Mouse (Mus musculus) intestine, embryonic 16.5 days (tissue): ENCODE data around the gene Herc3. TPM values are rescaled to one million over a fixed set of nuclear protein-coding genes. Genes with fewer than 3 reads are reported as not detected.

Source experiments
- ATAC-seq: fragments of 200-750 bp; cut with Nextera tagmentation; 2 replicates; pipeline ENCODE4 v1.8.0; 2017; ENCODE audit warnings: moderate TSS enrichment, moderate library complexity
- H3K27ac ChIP-seq: fragments of 300-500 bp; sonication (generic); 2 replicates; pipeline ENCODE4 v1.5.1; 2014; ENCODE audit warnings: mild to moderate bottlenecking, low read length
- H3K27me3 ChIP-seq: fragments of 300-500 bp; sonication (generic); replicated peaks from 2 replicates; pipeline ENCODE4 v1.6.1; 2014; ENCODE audit warnings: low read length, control low read depth, mixed read lengths; ENCODE audit not compliant: control insufficient read depth, insufficient read depth
- H3K36me3 ChIP-seq: fragments of 300-500 bp; sonication (generic); 2 replicates; pipeline ENCODE4 v1.6.1; 2014; ENCODE audit warnings: low read length, control low read depth; ENCODE audit not compliant: control insufficient read depth, insufficient read depth
- H3K4me1 ChIP-seq: fragments of 300-500 bp; sonication (generic); 2 replicates; pipeline ENCODE4 v1.6.1; 2014; ENCODE audit warnings: low read length, control low read depth, mixed read lengths; ENCODE audit not compliant: control insufficient read depth, insufficient read depth
- H3K4me2 ChIP-seq: fragments of 300-500 bp; sonication (generic); 2 replicates; pipeline ENCODE4 v1.6.1; 2014; ENCODE audit warnings: low read depth, low read length, control low read depth
- H3K4me3 ChIP-seq: fragments of 300-500 bp; sonication (generic); 2 replicates; pipeline ENCODE4 v1.5.1; 2014; ENCODE audit warnings: mild to moderate bottlenecking, low read length
- H3K9ac ChIP-seq: fragments of 300-500 bp; sonication (generic); 2 replicates; pipeline ENCODE4 v1.6.1; 2014; ENCODE audit warnings: low read depth, low read length
- H3K9me3 ChIP-seq: fragments of 300-500 bp; sonication (generic); 2 replicates; pipeline ENCODE4 v1.6.1; 2016; ENCODE audit warnings: low read length, control low read depth; ENCODE audit not compliant: control insufficient read depth
- WGBS: fragments of 180-500 bp; shearing (Covaris S2); extraction: QIAGEN DNeasy Blood & Tissue Kit; methylation state at CpG from one replicate; pipeline ENCODE4 v1.1.7; 2014; 5-methylcytosine and 5-hydroxymethylcytosine counted together
- polyA plus RNA-seq: library from polyadenylated mRNA; unstranded; fragments of >200 nt; fragmentation: Nextera tagmentation; extraction: Ambion mirVana; gene quantifications from 2 replicates; pipeline ENCODE4 v1.2.1, GENCODE M21; 2015

Gene Herc3
- polyA plus RNA-seq, 1 experiment from 2014 or later = 13.4 TPM

DNA sequence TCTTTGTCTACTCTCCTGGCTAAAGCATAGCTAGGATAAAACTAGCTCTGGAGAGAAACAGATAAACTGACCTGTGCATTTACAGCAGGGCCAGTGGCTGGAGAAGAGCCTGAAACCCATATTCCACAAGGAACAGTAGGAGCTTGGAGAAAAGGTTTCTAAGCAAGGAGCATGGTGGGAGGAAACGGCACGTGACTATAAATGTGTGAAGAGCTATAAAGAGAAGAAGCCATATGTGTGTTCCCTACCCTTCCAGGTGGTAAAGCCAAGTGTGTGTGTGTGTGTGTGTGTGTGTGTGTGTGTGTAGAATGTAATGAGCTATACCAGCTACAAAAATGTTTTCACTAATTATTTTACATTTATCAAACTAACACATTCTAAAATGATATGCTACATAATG is 111.0 kb downstream of the Herc3 start:
- Histone ChIP-seq H3K4me2 (no peak overlapping the region), H3K27me3 (no peaks in the 10 kb centered on the region), H3K36me3 (no peaks in the 10 kb centered on the region), H3K9me3 (no peaks in the 10 kb centered on the region), H3K4me1 (no peaks in the 10 kb centered on the region), H3K4me3 (no peak overlapping the region), H3K27ac (no peak overlapping the region), H3K9ac (no peak overlapping the region)
- 88% methylated on average over 2 of the region's 2 CpGs for WGBS
- ATAC-seq = no peak

DNA sequence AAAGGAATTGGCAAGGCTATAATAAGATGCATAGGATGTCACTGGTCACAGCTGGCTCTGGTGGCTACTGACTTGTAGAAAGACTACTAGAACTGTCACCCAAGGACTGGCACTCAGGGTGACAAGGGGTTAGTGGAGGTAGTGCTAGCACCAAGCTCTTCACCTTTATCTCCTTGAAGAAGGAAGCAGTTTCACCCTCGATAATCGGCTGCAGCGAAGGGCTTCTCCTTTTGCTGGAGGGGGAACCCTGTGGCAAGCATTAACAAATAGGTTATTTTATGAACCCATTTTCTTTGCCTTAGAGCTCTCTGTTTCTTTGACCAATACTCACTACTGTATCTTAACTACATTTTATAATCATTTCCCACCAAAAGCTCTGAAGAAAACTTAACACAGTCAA is 112.7 kb downstream of the Herc3 start:
- no peaks in the 10 kb centered on the region for H3K27me3 ChIP-seq
- no peak overlapping the region for H3K27ac ChIP-seq
- no peak overlapping the region for H3K4me3 ChIP-seq
- H3K9ac ChIP-seq = no peak overlapping the region
- ATAC-seq = no peak
- H3K4me2 ChIP-seq = no peak overlapping the region
- WGBS = 89% methylated on average over 3 of the region's 3 CpGs
- H3K36me3 ChIP-seq = no peaks in the 10 kb centered on the region
- H3K9me3 ChIP-seq = no peaks in the 10 kb centered on the region
- no peaks in the 10 kb centered on the region for H3K4me1 ChIP-seq

DNA sequence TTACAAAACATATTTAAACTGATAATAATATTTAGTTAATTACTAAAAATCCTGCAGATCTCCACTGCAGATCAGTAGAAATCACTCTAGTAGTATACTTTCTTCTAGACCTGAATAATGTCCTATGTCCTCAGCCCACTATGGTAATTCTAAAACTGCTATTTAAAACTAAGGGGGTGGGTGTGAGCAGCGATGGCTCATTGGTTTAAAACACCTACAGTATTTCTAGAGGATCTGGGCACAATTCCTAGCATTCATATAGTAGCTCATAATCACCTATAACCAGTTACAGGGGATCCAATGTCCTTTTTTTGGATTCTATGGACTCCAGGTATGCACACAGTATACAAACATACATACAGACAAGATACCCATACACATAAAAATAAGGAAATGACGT is 115.0 kb downstream of the Herc3 start:
- H3K9ac ChIP-seq = no peak overlapping the region
- 67% methylated on average over 2 of the region's 2 CpGs for WGBS
- H3K4me1 ChIP-seq = no peaks in the 10 kb centered on the region
- ATAC-seq = no peak
- no peaks in the 10 kb centered on the region for H3K9me3 ChIP-seq
- no peaks in the 10 kb centered on the region for H3K36me3 ChIP-seq
- H3K4me3 ChIP-seq = no peak overlapping the region
- H3K27me3 ChIP-seq = no peaks in the 10 kb centered on the region
- H3K4me2 ChIP-seq = no peak overlapping the region
- no peak overlapping the region for H3K27ac ChIP-seq

DNA sequence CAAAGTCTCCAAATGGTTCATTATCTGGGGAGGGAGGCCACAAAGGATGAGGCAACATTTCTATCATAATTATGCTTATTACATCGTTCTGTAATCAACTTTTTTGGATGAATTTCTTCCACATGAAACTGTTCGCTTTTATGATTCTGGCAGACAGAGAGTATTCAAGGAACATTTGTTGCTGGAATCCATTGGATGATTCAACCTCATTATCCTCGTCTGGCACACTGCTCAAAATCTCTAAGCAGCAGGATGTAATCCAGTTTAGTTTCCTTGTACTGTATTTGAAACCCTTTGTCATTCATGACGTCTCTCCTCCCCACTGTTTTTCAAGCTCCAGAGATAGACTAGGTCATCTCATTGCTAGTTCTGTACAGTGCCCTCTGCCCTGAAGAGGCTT is 115.6 kb downstream of the Herc3 start:
- Histone ChIP-seq H3K9me3 (no peaks in the 10 kb centered on the region), H3K4me2 (no peak overlapping the region), H3K36me3 (no peaks in the 10 kb centered on the region), H3K4me3 (no peak overlapping the region), H3K4me1 (no peaks in the 10 kb centered on the region), H3K27ac (no peak overlapping the region), H3K27me3 (no peaks in the 10 kb centered on the region), H3K9ac (no peak overlapping the region)
- WGBS = 78% methylated on average over 4 of the region's 4 CpGs
- no peak for ATAC-seq

DNA sequence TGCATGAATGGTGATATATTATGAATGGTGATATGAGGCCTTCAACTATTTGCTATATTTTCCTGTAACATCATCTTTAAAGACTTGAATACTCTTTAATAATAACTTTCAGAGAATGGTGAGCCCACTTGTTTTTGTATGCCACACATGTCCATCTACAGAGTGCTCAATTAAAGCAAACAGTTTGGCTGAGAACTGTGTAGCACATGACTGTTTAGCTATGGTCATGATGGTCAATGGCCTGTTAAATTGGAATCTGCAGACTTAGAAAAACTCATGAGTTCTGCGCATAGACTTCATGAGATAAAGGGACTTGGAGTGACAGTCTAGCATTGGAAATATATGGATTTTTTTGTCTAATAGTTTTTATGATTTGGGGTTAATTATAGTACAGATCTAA is 119.1 kb downstream of the Herc3 start:
- Histone ChIP-seq H3K27me3 (no peaks in the 10 kb centered on the region), H3K4me3 (no peak overlapping the region), H3K36me3 (peaks cover 5% of the 10 kb centered on the region; the same call in 1 of the 2 replicates), H3K4me2 (no peak overlapping the region), H3K9me3 (no peaks in the 10 kb centered on the region), H3K4me1 (no peaks in the 10 kb centered on the region), H3K9ac (no peak overlapping the region), H3K27ac (no peak overlapping the region)
- no peak for ATAC-seq
- WGBS = 93% methylated on average over 1 of the region's 1 CpGs

DNA sequence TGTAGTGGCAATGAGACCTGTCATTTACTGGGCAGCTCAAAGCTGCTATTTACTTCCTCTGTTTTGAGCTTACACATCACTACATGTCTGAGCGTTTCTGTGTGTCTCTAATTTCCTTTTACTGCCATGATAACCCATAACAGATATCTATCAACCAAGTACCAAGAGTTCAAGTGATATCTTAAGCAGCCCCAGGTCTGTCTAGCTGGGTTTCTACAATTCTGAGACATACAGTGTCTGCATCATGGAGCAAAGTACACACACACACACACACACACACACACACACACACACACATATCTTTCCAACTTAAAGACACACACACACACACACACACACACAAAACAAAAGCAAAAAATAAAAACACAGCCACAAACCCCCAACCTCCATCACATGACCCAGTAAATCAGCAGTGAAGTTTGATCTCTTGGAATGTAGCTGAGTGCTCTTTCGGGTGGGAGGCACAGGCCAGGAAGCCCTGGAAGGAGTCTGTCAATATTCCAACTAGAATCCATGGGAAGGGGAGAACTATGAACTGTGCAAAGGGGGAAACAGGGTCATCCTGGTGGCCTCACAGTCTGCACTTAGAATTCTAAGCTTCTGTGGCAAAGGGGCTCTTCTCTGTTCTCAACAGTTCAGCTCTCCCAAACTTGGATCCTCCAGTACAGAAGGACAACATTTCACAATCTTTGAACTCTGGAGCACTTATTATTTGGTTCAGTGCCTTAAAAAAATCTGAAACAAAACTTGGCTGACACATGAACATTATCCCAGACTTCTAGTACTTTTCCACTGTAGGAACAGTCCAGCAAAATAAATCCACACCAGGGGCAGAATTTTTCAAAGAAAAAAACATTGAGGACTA is 120.1 kb downstream of the Herc3 start:
- H3K9me3 ChIP-seq = no peaks in the 10 kb centered on the region
- peak; percentile 87 for ATAC-seq
- 47% methylated on average over 2 of the region's 2 CpGs for WGBS
- H3K9ac ChIP-seq = no peak overlapping the region
- peaks cover 5% of the 10 kb centered on the region; the same call in 1 of the 2 replicates for H3K36me3 ChIP-seq
- H3K4me1 ChIP-seq = no peaks in the 10 kb centered on the region
- no peak overlapping the region for H3K4me3 ChIP-seq
- no peaks in the 10 kb centered on the region for H3K27me3 ChIP-seq
- H3K27ac ChIP-seq = peak overlapping the region; percentile 68
- H3K4me2 ChIP-seq = no peak overlapping the region

DNA sequence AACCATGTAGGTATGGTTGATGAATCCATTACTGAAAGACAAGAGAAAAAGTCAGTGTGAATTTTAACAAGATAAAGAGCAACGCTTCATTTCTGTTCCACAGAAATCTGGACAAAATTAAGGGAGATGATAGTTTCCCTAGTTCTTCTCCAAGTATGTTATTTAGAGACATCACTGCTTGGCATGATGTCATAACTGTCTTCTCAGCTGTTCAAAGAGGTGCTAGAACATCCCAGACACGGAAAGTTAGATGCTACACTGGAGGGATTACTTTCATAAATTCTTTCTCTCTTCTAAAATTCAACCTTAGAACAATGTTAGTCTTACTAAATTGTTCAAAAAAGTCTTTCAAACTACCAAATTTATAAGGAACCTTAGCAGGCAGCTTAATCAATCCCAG is 129.3 kb downstream of the Herc3 start:
- WGBS = 83% methylated on average over 2 of the region's 2 CpGs

DNA sequence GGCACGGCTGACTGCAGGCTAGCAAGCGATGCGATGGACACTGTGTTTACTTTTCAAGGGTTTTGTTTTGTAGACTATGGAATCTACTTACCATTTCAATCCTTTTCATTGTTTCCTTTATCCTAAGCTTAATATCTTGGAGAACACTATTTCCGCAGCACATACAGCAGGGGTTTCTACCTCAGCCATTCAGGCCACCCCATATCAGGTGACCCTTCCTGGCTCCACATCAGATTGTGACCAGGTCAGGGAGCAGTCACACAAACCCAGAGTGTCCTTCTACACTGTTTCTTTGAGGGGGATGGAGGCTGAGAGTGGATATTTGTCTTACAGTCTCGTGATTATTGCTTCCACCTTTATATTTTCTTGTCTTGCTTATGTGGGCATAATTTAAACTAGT is 131.4 kb downstream of the Herc3 start:
- Histone ChIP-seq H3K4me1 (peaks cover 5% of the 10 kb centered on the region; the same call in 1 of the 2 replicates), H3K4me2 (no peak overlapping the region)

More for the DNA sequence above, 129.3 kb downstream of the Herc3 start:
- no peak for ATAC-seq
- Histone ChIP-seq H3K4me3 (no peak overlapping the region), H3K4me1 (peaks cover 2% of the 10 kb centered on the region; the same call in 1 of the 2 replicates), H3K27ac (no peak overlapping the region), H3K27me3 (no peaks in the 10 kb centered on the region), H3K4me2 (no peak overlapping the region), H3K9me3 (no peaks in the 10 kb centered on the region), H3K9ac (no peak overlapping the region), H3K36me3 (no peaks in the 10 kb centered on the region)

DNA sequence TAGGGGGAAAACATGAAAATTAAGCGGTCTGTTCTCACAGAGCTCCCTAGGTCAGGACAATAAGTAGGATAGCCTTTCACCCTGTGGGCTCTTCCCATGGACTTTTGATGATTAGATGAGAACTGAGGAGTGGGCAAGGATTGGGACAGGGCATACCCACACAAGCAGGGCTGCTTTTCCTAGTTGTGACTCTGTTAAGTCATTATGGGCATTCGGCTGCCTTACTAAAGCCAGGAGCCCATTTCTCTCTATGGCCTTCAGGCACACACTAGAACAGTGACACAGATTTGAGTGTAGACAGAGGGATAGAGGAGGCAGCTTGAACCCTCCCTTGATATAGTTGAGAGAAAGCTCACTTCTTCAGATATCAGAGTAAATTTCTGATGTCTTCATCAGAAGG is 132.8 kb downstream of the Herc3 start:
- Histone ChIP-seq H3K36me3 (no peaks in the 10 kb centered on the region), H3K4me3 (no peak overlapping the region), H3K9ac (no peak overlapping the region), H3K4me1 (peaks cover 5% of the 10 kb centered on the region), H3K9me3 (no peaks in the 10 kb centered on the region), H3K27ac (no peak overlapping the region), H3K4me2 (no peak overlapping the region), H3K27me3 (no peaks in the 10 kb centered on the region)
- WGBS = 92% methylated on average over 2 of the region's 2 CpGs
- no peak for ATAC-seq

More for the DNA sequence above, 131.4 kb downstream of the Herc3 start:
- WGBS = 78% methylated on average over 5 of the region's 5 CpGs
- no peak overlapping the region for H3K4me3 ChIP-seq
- no peaks in the 10 kb centered on the region for H3K36me3 ChIP-seq
- ATAC-seq = no peak
- H3K9ac ChIP-seq = no peak overlapping the region
- no peaks in the 10 kb centered on the region for H3K9me3 ChIP-seq
- H3K27me3 ChIP-seq = no peaks in the 10 kb centered on the region
- no peak overlapping the region for H3K27ac ChIP-seq

DNA sequence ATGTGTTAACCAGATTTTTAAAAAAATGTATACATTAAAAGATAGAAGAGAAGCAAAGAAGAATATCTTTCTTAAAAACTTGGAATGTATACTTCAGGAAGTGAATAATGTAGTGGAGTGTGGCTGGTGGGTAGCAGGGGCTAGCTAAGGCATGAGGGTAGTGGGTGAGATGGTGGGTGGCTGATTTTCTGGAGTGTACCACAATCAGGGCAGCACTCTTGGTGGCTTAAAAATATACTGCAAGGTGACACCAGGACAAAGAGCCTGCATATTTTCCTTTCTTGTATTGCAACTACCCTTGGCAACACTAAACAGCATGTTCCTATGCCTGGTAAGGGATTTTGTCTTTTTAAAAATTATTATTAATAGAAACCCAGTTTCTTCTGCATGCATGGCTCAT is 133.3 kb downstream of the Herc3 start:
- Histone ChIP-seq H3K4me1 (peaks cover 9% of the 10 kb centered on the region), H3K27me3 (no peaks in the 10 kb centered on the region), H3K9ac (no peak overlapping the region), H3K27ac (no peak overlapping the region), H3K4me2 (no peak overlapping the region), H3K36me3 (no peaks in the 10 kb centered on the region), H3K9me3 (no peaks in the 10 kb centered on the region), H3K4me3 (no peak overlapping the region)
- no peak for ATAC-seq
